Mouse (Mus musculus) gastrocnemius, adult 8-10 months (tissue): ENCODE data around the gene Col24a1. TPM values are rescaled to one million over a fixed set of nuclear protein-coding genes. Genes with fewer than 3 reads are reported as not detected.

ENCODE experiments used
- DNase-seq, 2 experiments: peaks; one replicate each; pipeline ENCODE4 v3.0.0; 2022; ENCODE audit warnings: low spot score in 2 of 2
- total RNA-seq, 4 experiments: library from RNA; stranded (reverse); gene quantifications; 2 replicates each; pipeline ENCODE4 v1.2.4; 2022

The Col24a1 gene
- total RNA-seq, 4 experiments from 2014 or later: 0.63 to 1.2 (median 0.87) TPM

DNA sequence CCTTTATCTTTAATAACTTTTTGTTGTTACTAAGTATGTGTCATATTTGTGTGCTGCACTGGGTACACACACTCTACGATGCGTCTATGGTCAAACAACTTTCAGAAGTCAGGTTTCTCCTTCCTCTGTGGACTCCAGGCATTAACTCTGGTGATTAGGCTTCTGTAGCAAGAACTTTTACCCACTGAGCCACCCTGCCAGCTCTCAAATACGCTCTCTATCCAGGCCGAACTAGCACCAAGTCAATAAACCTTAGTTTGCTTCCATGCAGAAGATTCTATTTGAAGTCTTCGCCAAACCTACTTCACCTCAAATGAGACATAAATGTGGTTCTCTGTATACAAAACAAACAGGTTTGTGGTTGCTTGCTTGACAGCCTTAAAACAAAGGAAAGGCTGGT lies 267.4 kb downstream of the Col24a1 start:
- no peak for DNase-seq

DNA sequence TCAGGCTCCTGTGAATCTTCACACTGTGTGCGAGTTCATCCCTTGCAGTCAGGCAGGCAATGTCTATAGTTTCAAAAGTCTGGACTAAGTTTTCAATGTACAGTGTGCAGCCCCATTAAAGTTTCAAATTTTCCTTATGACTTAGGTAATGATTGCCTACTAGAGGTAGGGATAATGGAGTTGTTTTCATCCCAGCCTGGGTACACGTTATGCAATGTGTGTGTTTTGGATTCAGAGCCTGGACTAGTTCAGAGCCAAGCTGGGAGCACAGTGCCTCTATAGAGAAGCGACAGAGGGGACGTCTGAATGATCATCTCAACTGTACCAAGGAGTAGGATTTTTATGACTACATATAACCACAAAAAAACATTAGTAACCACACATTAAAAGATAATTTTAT lies 267.8 kb downstream of the Col24a1 start:
- no peak for DNase-seq

DNA sequence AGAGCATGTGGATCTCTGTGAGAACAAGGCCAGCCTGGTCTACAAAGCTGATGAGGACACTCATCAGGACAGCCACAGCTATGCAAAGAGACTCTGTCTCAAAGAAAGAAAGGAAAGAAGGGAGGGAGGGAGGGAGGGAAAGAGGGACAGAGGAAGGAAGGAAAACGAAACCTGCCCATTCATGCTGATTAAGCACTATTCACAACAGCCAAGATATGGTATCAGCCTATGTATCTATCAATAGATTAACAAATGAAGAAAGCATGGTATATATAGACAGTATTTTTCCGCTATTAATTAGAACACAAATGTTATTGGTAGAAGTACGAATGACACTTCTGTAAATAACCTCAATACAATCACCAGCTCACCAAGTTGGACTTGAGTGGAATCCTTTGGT lies 282.2 kb downstream of the Col24a1 start:
- DNase-seq: no peak

DNA sequence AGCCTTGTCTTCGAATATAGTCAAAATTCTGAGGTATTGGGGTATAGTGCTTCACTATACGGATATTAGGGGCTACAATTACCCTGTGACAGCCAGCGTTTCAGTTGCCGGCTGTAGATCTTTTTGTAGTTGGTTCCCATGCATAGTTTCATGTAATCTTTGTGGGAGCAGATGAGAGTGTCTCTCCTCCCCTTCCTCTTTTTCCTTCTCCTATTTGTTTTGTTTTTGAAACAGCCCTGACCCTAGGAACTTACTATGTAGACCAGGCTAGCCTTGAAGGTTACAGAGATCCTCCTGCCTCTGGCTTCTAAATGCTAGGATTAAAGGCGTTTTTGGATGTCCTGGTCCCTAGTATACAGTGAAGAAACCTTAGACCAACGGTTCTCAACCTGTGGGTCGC lies 283.1 kb downstream of the Col24a1 start:
- no peak for DNase-seq

DNA sequence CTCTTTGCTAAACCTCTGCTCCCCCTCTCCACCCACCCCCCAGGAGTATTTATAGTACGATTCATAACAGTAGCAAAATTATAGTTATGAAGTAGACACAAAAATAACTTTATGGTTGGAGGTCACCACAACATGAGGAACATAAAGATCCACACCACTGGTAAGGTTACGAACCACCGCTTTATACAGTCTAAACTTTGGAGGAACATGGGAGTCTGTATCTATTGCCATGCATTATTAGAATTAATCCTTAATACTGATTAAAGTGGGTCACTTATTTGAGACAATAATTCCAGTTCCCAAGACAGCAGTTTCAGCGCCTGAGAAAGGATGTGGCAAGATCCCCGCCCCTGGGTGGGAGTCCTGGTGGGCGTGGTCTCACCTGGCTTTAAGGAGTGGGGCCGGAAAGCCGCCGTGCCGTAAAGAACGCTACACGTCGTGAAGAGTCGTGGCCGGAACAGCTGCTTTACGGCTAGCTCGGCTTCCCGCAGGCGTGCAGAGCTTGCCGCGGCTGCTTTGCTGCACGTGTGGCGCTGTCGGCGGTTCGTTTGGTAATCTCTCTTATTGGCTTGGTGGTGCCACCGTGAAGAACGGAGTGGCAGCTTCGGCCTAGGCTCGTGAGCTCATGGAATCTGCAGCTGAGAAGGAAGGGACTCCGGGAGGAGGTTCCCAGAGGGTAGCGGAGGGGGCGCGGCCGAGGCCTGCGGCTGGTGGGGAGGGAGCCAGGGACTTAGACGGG lies 283.6 kb downstream of the Col24a1 start, which contains the start of gene Znhit6:
TSS of gene Znhit6 (plus strand) at position 463 of the 739 bp plus-strand sequence.
- peak; percentile 83 to 90 for DNase-seq

DNA sequence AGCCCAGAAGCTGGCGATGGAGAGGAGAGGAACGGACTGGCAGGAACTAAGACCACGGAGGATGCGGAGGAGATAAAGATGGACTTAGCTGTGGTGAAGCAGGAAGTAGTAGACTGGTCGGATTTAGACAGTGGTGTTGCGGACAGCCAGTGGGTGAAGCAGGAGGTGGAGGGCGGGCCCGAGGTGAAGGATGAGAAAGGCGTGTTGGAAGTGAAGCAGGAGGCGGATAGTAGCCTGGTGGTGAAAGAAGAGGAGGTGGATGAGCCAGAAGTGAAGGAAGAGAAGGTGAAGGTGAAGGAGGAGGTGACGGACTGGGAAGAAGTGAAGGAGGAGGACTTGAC lies 284.2 kb downstream of the Col24a1 start:
- DNase-seq: no peak

DNA sequence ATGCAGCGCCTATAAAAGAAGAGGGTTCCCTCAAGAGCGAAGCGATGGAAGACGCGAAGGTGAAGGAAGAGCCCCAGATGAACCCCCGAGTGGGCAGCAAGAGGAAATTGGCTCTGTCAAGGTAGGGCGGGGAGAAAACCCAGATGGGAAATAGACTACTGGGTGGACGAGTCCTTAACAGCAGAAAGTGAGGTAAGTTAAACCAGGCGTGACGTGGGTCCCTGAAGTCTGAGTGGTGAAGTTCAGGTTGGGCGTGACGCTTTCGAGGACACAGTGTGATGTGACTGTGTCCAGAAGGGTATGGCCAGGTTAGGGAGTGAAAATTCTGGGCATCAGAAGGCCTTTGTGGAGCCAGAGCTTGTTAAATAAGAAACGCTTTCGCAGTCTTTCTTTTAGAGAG lies 284.6 kb downstream of the Col24a1 start:
- no peak for DNase-seq

DNA sequence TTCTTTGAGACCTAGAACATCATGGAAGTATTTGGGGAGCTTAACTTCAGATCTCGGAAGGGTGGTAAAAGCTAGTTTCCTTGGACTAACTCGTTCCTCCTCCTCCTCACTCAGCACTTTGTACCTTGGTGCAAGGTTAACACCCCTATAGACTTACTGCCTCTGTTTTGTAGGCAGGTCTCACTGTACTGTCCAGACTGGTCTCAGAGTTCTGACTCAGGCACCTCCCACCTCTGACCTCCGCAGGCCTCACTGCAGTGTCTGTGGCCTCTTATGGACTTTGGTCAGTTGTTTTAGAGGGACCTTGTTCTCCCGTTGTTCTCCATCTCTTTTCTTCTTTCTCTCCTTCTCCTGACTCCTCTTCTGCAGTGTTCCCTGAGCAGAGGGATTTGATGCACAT lies 290.8 kb downstream of the Col24a1 start:
- DNase-seq: no peak

DNA sequence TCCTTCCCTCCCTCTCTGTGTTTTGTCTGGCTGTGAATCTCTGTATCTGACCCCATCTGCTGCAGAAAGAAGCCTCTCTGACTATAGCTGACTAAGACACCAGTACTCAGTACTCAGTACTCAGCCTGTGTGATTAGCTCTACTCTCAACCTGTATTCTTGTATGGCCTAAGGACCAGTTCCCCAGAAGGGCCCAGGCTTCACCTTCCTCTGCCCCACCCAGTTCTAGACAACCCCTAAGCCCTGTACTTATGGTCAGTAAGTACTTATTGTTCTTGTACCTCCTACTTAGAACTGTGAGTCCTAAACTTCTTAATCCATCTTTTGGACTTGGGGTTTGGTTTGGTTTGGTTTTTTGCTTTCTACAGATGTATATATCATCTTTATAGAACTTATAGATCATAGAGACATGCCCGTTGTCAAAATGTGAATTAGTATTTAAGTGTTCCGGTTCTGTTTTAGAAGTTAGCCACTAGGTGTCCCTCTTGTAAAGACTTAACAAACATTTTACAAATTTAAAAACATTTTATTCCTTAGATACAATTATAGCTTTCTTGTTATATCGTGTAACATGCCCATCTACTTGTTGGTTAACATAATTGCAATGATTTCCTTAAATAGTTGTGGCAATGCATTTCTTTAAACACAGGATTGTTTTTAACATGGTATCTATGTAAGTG lies 291.4 kb downstream of the Col24a1 start:
- no peak for DNase-seq

DNA sequence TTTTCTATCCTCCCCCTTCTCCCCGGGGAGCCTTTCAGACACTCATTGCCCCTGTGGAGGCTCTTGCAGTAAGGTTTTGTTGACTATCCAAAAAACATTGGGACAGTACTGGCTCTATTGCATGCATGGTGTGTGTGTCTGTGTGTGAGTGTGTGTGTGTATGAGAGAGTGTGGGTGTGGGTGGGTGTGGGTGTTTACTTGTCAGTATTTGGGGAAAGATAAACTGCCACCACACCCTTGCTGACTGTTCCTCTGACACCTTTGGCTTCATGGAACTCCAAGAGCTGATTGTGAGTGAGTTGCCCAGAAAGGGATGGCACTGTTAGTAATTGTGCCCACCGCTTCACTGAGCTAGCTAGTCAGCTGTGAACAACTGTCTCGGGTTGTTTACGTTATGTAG lies 298.3 kb downstream of the Col24a1 start:
- no peak for DNase-seq

DNA sequence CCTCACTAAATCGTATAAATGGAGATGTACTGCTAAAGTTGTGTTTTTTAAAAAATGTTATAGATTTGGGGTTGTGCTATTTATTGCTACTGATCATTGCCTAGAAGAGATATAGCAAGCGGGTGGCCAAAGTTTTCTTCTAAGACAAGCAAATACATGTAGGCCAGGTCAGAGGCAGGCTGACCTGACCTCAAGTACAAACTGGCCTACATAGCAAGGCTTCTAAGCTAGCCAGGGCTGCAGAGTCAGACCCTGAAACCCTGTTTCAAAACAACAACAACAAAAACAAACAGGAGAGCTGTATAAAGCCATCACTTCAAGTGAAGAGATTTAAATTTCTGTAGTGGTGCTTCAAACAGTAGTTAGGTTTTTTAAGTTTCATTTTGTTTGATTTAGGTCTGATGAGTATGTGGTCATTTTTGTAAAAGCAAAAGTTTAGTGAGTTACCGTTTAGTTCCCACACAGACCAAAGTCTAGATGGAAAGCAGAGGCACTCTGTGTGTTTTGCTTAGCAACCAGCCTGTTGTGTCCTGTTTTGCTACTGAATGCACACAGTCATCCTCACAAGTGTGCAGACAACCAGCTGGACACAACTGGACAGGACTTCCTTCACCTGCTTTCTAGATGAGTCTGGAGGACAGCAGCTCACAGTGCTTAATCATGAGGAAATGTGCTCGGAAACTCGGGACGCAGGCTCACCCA lies 299.7 kb downstream of the Col24a1 start:
- DNase-seq: no peak

DNA sequence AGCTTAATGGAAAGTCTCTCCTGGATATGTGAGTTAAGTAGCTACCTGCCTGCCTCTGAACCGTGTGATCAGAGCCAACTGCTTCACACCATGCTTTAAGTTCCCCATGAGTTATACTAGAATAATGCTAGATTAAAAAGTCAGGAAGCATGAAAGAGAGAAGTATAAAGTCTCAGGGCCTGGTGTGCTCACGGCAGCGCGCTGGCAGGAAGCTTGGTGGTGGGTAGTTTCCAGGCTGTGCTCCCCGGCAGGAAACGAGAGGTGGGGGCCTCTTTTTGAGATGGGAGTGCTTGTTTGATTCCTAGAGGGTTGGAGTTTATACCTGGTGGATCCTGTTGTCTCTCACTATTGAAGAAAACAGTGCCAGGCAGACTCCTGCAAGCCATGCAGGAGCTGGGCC lies 303.1 kb downstream of the Col24a1 start:
- no peak for DNase-seq

DNA sequence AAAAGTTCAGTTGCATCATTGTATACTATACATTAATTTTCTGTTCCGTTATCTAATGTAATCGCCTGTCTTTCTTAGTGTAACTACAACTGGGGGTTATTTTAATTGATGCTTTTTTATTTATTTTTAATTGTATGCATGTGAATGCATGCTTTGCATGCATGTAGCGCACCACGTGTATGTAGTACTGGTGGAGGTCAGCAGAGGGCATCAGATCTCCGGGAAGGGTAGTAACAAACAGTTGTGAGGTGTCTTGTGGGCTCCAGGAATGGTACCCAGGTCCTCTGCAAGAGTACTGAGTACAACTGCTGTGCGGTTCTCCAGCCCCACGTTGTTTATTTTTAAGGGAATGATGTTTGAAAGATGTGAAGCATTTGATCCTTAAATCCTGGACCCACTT lies 306.8 kb downstream of the Col24a1 start:
- no peak for DNase-seq

DNA sequence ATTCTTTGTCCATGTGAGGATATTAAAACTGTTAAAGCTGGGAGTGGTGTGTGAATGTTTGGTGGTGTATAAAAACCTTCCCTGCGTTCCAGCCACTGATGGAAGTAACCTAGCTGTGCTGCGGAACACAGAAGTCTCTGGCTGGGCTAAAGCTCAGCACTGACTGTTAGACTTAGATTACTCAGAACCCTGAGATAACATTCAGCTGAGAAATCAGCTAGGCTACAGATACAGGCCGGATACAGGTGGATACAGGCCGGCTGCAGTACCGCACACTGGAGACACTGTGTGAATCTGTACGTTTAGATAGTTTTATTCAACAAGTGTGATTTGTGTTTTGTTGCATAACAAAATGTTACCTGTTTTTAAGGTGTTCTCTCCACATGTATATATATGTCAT lies 308.5 kb downstream of the Col24a1 start:
- no peak for DNase-seq

DNA sequence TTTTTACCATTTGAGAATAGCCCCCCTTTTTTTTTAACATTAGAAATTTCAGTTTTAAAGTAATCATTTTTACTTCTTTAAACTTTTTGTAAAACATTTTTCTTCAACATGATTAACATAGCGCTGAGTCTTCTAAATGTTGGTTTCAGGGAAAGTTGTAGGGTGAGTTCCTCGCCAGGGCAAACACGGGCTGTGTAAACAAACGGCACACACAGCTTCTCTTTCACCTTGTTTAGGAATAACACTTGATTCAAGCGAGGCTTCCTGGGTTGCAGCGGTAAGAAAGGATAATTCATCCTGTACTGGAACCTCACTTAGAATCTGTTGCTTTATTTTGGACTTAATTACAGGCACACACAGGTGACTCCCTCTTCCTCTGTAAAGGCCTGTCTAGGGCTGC lies 309.1 kb downstream of the Col24a1 start:
- no peak for DNase-seq

Other genes starting within 250 kb of the Col24a1 start
- gene Clca2, start 193.0 kb upstream of the Col24a1 start, total RNA-seq: under 1 TPM in 2 of 4 experiments, not detected in 2; 0.10 to 0.16 TPM
- 10 to 100 TPM in 1 of 4 experiments, 1 to 10 TPM in 3; 7.1 to 10.2 (median 7.8) TPM for gene Odf2l, start 173.9 kb upstream of the Col24a1 start, total RNA-seq